Mouse (Mus musculus) small intestine, adult 2 months (tissue): Measurements from ENCODE around the gene Pth2.

Experiments used
- CTCF ChIP-seq: fragments of 200-500 bp; IDR thresholded peaks from 2 replicates; pipeline ENCODE4 v1.5.1; 2012; ENCODE audit warnings: low read depth, mild to moderate bottlenecking, control low read depth, inconsistent platforms, low read length, moderate library complexity, mixed read lengths; ENCODE audit not compliant: insufficient replicate concordance, insufficient read length; ENCODE audit errors: extremely low read depth
- POLR2A ChIP-seq: fragments of 200-500 bp; IDR thresholded peaks from 2 replicates; pipeline ENCODE4 v1.6.1; 2012; ENCODE audit warnings: low read depth, mild to moderate bottlenecking, control low read depth, inconsistent platforms, low read length, moderate library complexity

- TF ChIP-seq CTCF (no peak), POLR2A (no peak)
These were observed 50.4 kb downstream of the Pth2 start for GRCm38 (mm10) chr7:45231192-45231591.
